Mouse (Mus musculus) E14TG2a.4 (cell line): Measurements from ENCODE around the gene Dlx2.

Source experiments
- CTCF ChIP-seq: conservative IDR thresholded peaks from 2 replicates; pipeline ENCODE4 v1.5.1; 2014; ENCODE audit warnings: low read length
- NANOG ChIP-seq: IDR thresholded peaks from 2 replicates; pipeline ENCODE4 v1.6.1; 2014; ENCODE audit warnings: borderline replicate concordance, low read length, mixed read lengths

DNA sequence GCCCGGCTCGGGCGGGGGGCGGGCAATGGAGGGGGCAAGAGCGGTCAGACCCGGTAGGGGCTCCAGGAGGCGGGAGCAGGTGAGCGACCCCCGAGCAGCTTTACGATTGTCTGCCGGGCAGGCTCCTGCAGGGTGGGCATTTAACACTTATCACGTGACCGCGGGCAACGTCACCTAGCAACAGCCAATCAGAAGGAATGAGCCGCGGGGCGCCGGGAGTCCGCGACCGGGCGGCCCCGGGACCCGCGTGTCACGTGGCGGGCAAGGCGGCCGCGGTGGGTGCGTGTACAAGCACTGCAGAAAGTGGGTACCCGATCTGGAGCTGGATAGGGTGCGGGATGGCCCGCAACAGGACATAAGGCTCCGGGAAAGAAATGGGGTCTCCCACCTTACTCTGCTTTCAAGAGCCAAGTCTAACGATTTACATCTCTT, at the start of gene Dlx2:
- TF ChIP-seq CTCF (no peak), NANOG (no peak)
